Mouse (Mus musculus): ENCODE data around the gene B9d2. TPM values are rescaled to one million over a fixed set of nuclear protein-coding genes. Genes with fewer than 3 reads are reported as not detected.

Gene B9d2
- total RNA-seq (2021) = 10 to 100 TPM; 10.2 to 10.8 TPM

GRCm38 (mm10) chr7:25680514-25681258 is at the start of gene B9d2:
B9d2 (plus strand) TSS chr7:25680780.
- intact Hi-C loops (cut with DNase I) = no loop called here
- peak; percentile 98 to 99 for DNase-seq

GRCm38 (mm10) chr7:25632679-25633078 is 47.9 kb upstream of the B9d2 start:
- intact Hi-C loops (cut with DNase I) = no loop called here

GRCm38 (mm10) chr7:25636373-25636772 is 44.2 kb upstream of the B9d2 start:
- DNase-seq = no peak
- intact Hi-C loops (cut with DNase I) = no loop called here

More at GRCm38 (mm10) chr7:25632679-25633078, 47.9 kb upstream of the B9d2 start:
- DNase-seq = no peak

- DNase-seq = no peak
- intact Hi-C loops (cut with DNase I) = no loop called here
Measured at GRCm38 (mm10) chr7:25637099-25637498, 43.5 kb upstream of the B9d2 start.

- no peak for DNase-seq
- intact Hi-C loops (cut with DNase I) = no loop called here
Measured at GRCm38 (mm10) chr7:25639754-25640153, 40.8 kb upstream of the B9d2 start.

- intact Hi-C loops (cut with DNase I) = no loop called here
- no peak for DNase-seq
Measured at GRCm38 (mm10) chr7:25644136-25644535, 36.4 kb upstream of the B9d2 start.

GRCm38 (mm10) chr7:25644631-25645030 is 35.9 kb upstream of the B9d2 start:
- intact Hi-C loops (cut with DNase I) = no loop called here
- DNase-seq = no peak

- DNase-seq = no peak
- intact Hi-C loops (cut with DNase I) = no loop called here
Measured at GRCm38 (mm10) chr7:25645074-25645473, 35.5 kb upstream of the B9d2 start.

- intact Hi-C loops (cut with DNase I) = loop anchor here (2.0 kb wide), 1 partner anchor 19 kb away; no protein-coding TSS in a partner anchor
- no peak for DNase-seq
Measured at GRCm38 (mm10) chr7:25647574-25648123, 32.9 kb upstream of the B9d2 start.

- intact Hi-C loops (cut with DNase I) = loop anchor here (2.0 to 10.0 kb wide), 2 partner anchors 21 to 575 kb away; partner anchors contain the start of genes Grik5 and Zfp574
- DNase-seq = no peak
Measured at GRCm38 (mm10) chr7:25649839-25650238, 30.7 kb upstream of the B9d2 start.

- DNase-seq = no peak
- intact Hi-C loops (cut with DNase I) = loop anchor here (10.0 kb wide), 1 partner anchor 576 kb away; the partner anchor contains the start of genes Grik5 and Zfp574
Measured at GRCm38 (mm10) chr7:25651281-25651680, 29.3 kb upstream of the B9d2 start.

- intact Hi-C loops (cut with DNase I) = loop anchor here (10.0 kb wide), 1 partner anchor 578 kb away; the partner anchor contains the start of genes Grik5 and Zfp574
- DNase-seq = no peak
Measured at GRCm38 (mm10) chr7:25652244-25652759, 28.3 kb upstream of the B9d2 start.

- DNase-seq = no peak
- intact Hi-C loops (cut with DNase I) = loop anchor here (10.0 kb wide), 1 partner anchor 581 kb away; the partner anchor contains the start of genes Grik5 and Zfp574
Measured at GRCm38 (mm10) chr7:25655601-25656428, 24.8 kb upstream of the B9d2 start.

GRCm38 (mm10) chr7:25657785-25658184 is 22.8 kb upstream of the B9d2 start:
- intact Hi-C loops (cut with DNase I) = loop anchor here (2.0 to 10.0 kb wide), 2 partner anchors 37 to 583 kb away; partner anchors contain the start of genes Grik5 and Zfp574
- no peak for DNase-seq

GRCm38 (mm10) chr7:25658657-25659472 is 21.7 kb upstream of the B9d2 start, which contains the start of the genes Bckdha and Exosc5:
Bckdha (minus strand) TSS chr7:25658981.
Exosc5 (plus strand) TSS chr7:25659164.
- intact Hi-C loops (cut with DNase I) = loop anchor here (2.0 to 10.0 kb wide), 2 partner anchors 38 to 584 kb away; partner anchors contain the start of genes Grik5 and Zfp574
- DNase-seq = peak; percentile 98 to 99

- no peak for DNase-seq
- intact Hi-C loops (cut with DNase I) = no loop called here
Measured at GRCm38 (mm10) chr7:25666381-25666780, 14.2 kb upstream of the B9d2 start.

GRCm38 (mm10) chr7:25669158-25669557 is 11.4 kb upstream of the B9d2 start:
- DNase-seq = no peak
- intact Hi-C loops (cut with DNase I) = no loop called here

- intact Hi-C loops (cut with DNase I) = no loop called here
- DNase-seq = no peak
Measured at GRCm38 (mm10) chr7:25669631-25670030, 10.9 kb upstream of the B9d2 start.

- no peak for DNase-seq
- intact Hi-C loops (cut with DNase I) = no loop called here
Measured at GRCm38 (mm10) chr7:25670096-25670495, 10.5 kb upstream of the B9d2 start.
